7 mouse cellular contexts compared by ENCODE assay signal in genomic region chr13:93304251-93305001, GRCm38 (mm10). TPM values are rescaled to one million over a fixed set of nuclear protein-coding genes. Genes with fewer than 3 reads are reported as not detected.
DNase-seq lines count a peak whose midpoint lies in the region; ATAC-seq and TF ChIP-seq lines count a peak whose summit lies in the region.

No protein-coding gene starts in this region.

- dilution Hi-C loops in CH12.LX (cut with MboI; ENCODE audit: extremely low pct_ligation_motif_present, extremely low pct_unique_long_range_greater_than_20kb, low sequenced_read_pairs): no loop called here

- peak; percentile 31 for ATAC-seq in liver, embryonic 14.5 days (ENCODE audit: insufficient read depth)

- H3K27ac ChIP-seq in CH12.LX (ENCODE audit: insufficient read depth, low read depth): peak overlapping the region; percentile 53
- peak overlapping the region; percentile 94 for H3K27ac ChIP-seq in cortical plate, adult 2 months (ENCODE audit: insufficient read depth, low read length)
- H3K27ac ChIP-seq in liver, embryonic 14.5 days: peak overlapping the region; percentile 69

- no peak for TF ChIP-seq EP300 in CH12.LX (IDR thresholded peaks at IDR 0.05; ENCODE audit: low read length)
- TF ChIP-seq EP300 in liver, embryonic 14.5 days (IDR thresholded peaks at IDR 0.05; ENCODE audit: low read depth): no peak

- H3K79me2 ChIP-seq in CH12.LX (replicated peaks; ENCODE audit: control insufficient read depth, extremely low read depth, insufficient read depth, poor library complexity, severe bottlenecking): peaks cover 14% of the 10 kb centered on the region

- H3K27me3 ChIP-seq in CH12.LX (replicated peaks): no peaks in the 10 kb centered on the region
- H3K27me3 ChIP-seq in liver, embryonic 14.5 days (ENCODE audit: control insufficient read depth, insufficient read depth, low read length): no peaks in the 10 kb centered on the region

- under 1% methylated on average over 57 of the region's 64 CpGs for WGBS in liver, embryonic 14.5 days (ENCODE audit: insufficient replicate concordance)

- TF ChIP-seq CTCF in CH12.LX (conservative IDR thresholded peaks at IDR 0.05 in 1 of 2, IDR thresholded peaks at IDR 0.05 in 1 of 2; ENCODE audit: low read depth in 2 of 2, low read length in 2 of 2): no peak
- no peak for TF ChIP-seq CTCF in cortical plate, adult 2 months (IDR thresholded peaks at IDR 0.05; ENCODE audit: extremely low read depth, insufficient read depth, low read length)
- no peak for TF ChIP-seq CTCF in liver, embryonic 14.5 days (IDR thresholded peaks at IDR 0.05; ENCODE audit: low read depth)

- peak overlapping the region; percentile 59 to 71 (median 65) for H3K4me3 ChIP-seq in CH12.LX (replicated peaks in 1 of 3; ENCODE audit: low read depth in 2 of 3, low read length in 2 of 3, poor library complexity in 1 of 3)
- peak overlapping the region; percentile 85 for H3K4me3 ChIP-seq in cortical plate, adult 2 months (ENCODE audit: insufficient read depth, low read length)
- peak overlapping the region; percentile 95 to 97 for H3K4me3 ChIP-seq in liver, embryonic 14.5 days (ENCODE audit: insufficient read depth in 1 of 2, low read depth in 2 of 2, low read length in 2 of 2)

- no peaks in the 10 kb centered on the region for H3K9me3 ChIP-seq in CH12.LX (replicated peaks; ENCODE audit: low read length)
- H3K9me3 ChIP-seq in liver, embryonic 14.5 days (ENCODE audit: control insufficient read depth, low read length): no peaks in the 10 kb centered on the region

- in situ Hi-C loops in CH12.LX (cut with MboI; ENCODE audit: low pct_ligation_motif_present, low pct_unique_long_range_greater_than_20kb, low sequenced_read_pairs): no loop called here

- H3K36me3 ChIP-seq in CH12.LX (replicated peaks in 1 of 2; ENCODE audit: control insufficient read depth in 1 of 2, insufficient read depth in 1 of 2, low read length in 1 of 2): peaks cover 0 to under 1% of the 10 kb centered on the region in 2 experiments
- no peaks in the 10 kb centered on the region for H3K36me3 ChIP-seq in liver, embryonic 14.5 days (replicated peaks; ENCODE audit: control insufficient read depth, insufficient read depth, low read depth)

- no peak for TF ChIP-seq POLR2A in CH12.LX (IDR thresholded peaks at IDR 0.05; ENCODE audit: low read depth, low read length)
- TF ChIP-seq POLR2A in cortical plate, adult 2 months (IDR thresholded peaks at IDR 0.05; ENCODE audit: extremely low read depth, insufficient read depth, low read length): no peak

- peak; percentile 41 to 45 for DNase-seq in B cell, adult 2 months
- peak; percentile 39 for DNase-seq in CH12.LX (ENCODE audit: extremely low read depth)
- DNase-seq in gastrocnemius, postnatal 25 days: peak; percentile 61
- DNase-seq in kidney, adult 8-10 months: peak; percentile 19 to 37
- DNase-seq in liver, embryonic 14.5 days (ENCODE audit: low read depth in 3 of 3, low spot score in 3 of 3): peak in 1 of 3 experiments; percentile 35
- peak; percentile 71 for DNase-seq in retina, embryonic 14.5 days (ENCODE audit: low spot score)

- H3K4me1 ChIP-seq in CH12.LX (ENCODE audit: control insufficient read depth in 1 of 2, insufficient read depth in 2 of 2): peaks cover 9 to 52% of the 10 kb centered on the region in 2 experiments
- H3K4me1 ChIP-seq in cortical plate, adult 2 months (ENCODE audit: control insufficient read depth, insufficient read depth, low read length): peaks cover 4% of the 10 kb centered on the region; the same call in 1 of the 2 replicates
- H3K4me1 ChIP-seq in liver, embryonic 14.5 days (replicated peaks; ENCODE audit: control insufficient read depth in 2 of 2, insufficient read depth in 2 of 2, low read length in 1 of 2): peaks cover 7 to 14% of the 10 kb centered on the region in 2 experiments

- TF ChIP-seq RAD21 in CH12.LX (IDR thresholded peaks at IDR 0.05; ENCODE audit: low read depth, low read length): no peak

- H3K9ac ChIP-seq in CH12.LX (ENCODE audit: insufficient read depth, low read depth): peak overlapping the region; percentile 67
- peak overlapping the region; percentile 93 for H3K9ac ChIP-seq in liver, embryonic 14.5 days (replicated peaks)

- peak overlapping the region; percentile 68 for H3K4me2 ChIP-seq in CH12.LX (ENCODE audit: insufficient read depth, low read depth, poor library complexity, severe bottlenecking)
- H3K4me2 ChIP-seq in liver, embryonic 14.5 days (ENCODE audit: low read depth): peak overlapping the region; percentile 96

TF ChIP-seq in CH12.LX, 34 proteins besides CTCF, POLR2A, EP300 and RAD21:
- TF ChIP-seq KAT2A (IDR thresholded peaks at IDR 0.05; ENCODE audit: insufficient replicate concordance, low read length): no peak
- TF ChIP-seq TCF12 (IDR thresholded peaks at IDR 0.05; ENCODE audit: low read depth, low read length): 0 out of 2 replicates have a peak, but pooled peaks have one; percentile 9
- 0 out of 2 replicates have a peak, but pooled peaks have one; percentile 41 for TF ChIP-seq UBTF (IDR thresholded peaks at IDR 0.05; ENCODE audit: low read depth, low read length)

RNA-seq across cellular contexts. Expression of gene Homer1, which starts 5.0 kb away (rescaled TPM):
- total RNA-seq in CH12.LX (2012; rRNA removed): 16.2 and 16.4 TPM in 2 replicates
- total RNA-seq in CH12.LX (2014; rRNA removed): 32.2 and 35.7 TPM in 2 replicates
- polyA plus RNA-seq in CH12.LX (2012; ENCODE audit: insufficient read length, low read depth): 12.6 and 14.6 TPM in 2 replicates
- 70.0 and 82.5 TPM in 2 replicates for polyA plus RNA-seq in cortical plate, adult 2 months (2012; rRNA removed)
- 10 to 100 TPM; 65.7 to 92.3 TPM for total RNA-seq in gastrocnemius, postnatal 25 days (2021)
- polyA plus RNA-seq in liver, embryonic 14.5 days (2012; rRNA removed): 2.6 and 3.7 TPM in 2 replicates
- 3.0 TPM in 2 replicates for polyA plus RNA-seq in liver, embryonic 14.5 days (2014; fragmentation: Nextera tagmentation; extraction: Ambion mirVana)
